Mouse (Mus musculus): Measurements from ENCODE around the gene Lig4.

The Lig4 gene

DNA sequence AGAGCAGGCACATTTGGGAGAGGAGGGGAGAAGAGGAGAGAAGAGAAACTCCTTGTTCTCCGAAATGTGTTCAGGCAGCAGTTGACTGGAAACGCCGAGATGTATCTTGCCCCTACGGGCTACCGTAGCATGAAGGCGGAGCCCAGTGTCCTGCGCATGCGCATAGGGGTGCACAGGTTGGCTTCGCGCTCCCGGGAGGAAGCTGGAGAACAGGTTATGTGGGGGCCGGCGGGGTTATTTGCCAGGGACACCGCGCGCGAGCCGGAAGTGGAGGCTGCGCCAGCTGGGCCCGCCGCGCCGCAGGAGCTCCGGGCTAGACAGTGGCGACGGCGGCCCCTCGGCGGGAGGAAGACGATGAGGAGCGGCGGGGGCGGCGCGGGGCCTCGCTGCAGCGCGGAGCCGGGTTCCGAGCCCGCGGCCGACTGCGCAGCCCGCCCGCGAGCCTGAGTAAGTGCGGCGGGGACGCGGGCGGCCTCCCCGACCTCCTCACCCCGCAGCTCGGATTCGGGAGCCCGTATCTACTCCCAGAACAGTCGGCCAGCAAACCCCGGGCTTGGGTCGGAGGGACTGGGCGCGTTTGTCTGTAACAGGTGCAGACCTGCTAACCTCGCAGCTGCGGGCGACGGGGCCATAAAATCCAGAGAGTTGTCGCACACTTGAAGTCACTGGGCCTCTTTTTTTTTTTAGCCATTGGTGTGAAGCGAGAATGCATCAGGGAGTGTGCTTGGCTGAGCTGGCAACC, at the start of gene Lig4, which contains the start of gene Abhd13:
Gene Lig4 (minus strand): TSS at position 114 of the 742 bp plus-strand sequence.
Gene Abhd13 (plus strand): TSS at position 135 of the 742 bp plus-strand sequence.
- DNase-seq, result peak; percentile 98

DNA sequence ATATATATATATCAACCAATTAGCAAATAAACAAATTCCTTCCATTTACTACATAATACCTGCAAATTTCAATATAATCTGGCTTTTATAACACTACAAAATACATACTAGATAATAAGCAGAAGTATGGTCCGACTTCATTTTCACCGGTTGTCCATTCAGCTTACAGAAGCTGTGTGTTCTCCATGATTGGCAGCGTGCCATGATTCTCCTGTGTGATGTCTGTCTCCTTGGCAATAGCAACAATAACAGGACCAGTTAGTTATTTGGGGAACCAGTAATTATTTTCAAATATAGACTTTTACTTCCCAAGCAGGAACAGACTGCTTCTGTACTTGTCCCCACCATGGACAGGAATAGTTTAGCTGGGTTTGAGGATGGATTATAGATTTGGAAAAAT, 39.7 kb upstream of the Lig4 start:
- peak; percentile 63 for DNase-seq

- no peak for DNase-seq
Observed at GRCm38 (mm10) chr8:10016252-10016651, 38.8 kb upstream of the Lig4 start.

DNA sequence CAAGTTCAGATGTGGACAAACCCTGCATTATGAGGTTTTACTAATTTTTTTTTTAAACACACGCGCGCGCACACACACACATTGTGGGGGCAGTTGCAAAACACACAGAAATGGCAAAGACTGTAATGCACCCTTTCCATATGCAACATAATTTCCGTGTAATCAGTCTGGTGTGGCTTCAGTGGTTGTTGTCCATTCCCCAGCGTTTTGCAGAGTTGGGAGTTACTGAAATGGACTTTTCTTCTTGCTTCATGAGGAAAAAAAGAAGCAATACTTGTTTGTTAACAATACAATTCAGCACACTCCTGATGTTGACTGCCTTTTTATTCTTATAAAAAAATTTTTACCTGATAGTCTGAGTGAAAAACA, 30.2 kb upstream of the Lig4 start:
- no peak for DNase-seq

DNA sequence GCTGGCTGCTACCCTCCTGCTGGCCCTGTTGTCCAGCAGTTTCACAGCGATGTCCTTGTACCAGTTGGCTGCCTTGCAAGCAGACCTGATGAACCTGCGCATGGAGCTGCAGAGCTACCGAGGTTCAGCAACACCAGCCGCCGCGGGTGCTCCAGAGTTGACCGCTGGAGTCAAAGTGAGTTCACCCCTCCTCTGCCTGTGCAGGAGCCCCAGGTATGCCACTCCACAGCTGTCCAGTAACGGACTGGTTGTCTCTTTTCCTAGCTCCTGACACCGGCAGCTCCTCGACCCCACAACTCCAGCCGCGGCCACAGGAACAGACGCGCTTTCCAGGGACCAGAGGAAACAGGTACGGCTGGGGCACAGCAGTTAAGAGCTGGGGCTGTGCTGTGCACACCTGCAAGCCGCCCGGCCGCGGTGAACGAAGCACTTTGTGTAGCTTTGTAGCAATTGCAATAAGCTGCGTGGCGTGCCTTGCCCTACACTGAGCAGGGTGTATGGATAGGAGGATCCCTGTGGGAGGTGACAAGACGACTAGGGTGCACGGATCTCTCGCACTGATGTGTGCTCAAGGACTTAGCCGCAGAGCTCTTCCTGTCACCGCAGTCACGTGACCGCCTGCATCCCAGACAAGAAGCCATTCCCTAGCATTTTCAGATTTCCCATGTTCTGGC, 29.6 kb upstream of the Lig4 start:
- peak; percentile 20 for DNase-seq

GRCm38 (mm10) chr8:10006156-10006985, 28.9 kb upstream of the Lig4 start, which contains the start of gene Tnfsf13b:
Gene Tnfsf13b, plus strand, starts transcription at chr8:10006467.
- DNase-seq, result peak; percentile 3

GRCm38 (mm10) chr8:10004115-10004514, 26.6 kb upstream of the Lig4 start:
- DNase-seq, result no peak

GRCm38 (mm10) chr8:9980188-9980587, 2.7 kb upstream of the Lig4 start:
- no peak for DNase-seq

GRCm38 (mm10) chr8:9979746-9980145, 2.3 kb upstream of the Lig4 start:
- no peak for DNase-seq

DNA sequence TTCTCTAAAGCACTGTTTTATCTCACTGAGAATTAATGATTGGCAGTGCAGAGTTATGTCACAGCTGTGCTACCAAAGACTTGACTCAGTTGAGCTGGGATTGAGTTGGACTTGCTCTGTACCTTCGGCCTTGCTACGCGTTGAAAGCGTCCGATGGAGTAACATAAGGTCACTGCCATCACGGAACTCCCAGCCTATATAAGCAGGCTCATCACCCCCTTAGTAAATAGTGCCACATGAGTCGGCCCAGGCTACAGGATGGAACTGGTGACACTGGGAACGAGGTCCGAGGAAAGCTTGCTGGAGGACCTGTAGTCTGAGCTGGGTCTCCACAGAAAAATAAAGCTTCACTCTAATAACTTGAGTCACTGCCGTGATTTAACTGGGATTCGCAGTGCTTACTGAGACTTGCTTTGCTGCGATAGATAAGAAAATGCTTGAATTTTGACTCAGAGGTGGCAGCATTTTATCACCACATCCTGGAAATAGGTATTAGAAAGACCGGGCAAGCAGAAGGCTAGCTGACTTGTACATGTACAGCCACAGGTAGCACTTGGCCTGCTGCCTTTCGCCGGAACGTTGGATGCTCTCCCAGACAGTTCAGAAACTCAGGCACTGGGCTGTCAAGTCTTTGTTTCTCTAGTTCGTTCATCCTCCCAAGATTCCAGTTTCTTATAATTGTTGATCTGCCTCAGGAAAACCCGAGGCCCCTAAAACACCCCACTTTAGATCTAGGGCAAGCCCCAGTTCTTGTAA, 1.2 kb upstream of the Lig4 start:
- DNase-seq, result no peak

DNA sequence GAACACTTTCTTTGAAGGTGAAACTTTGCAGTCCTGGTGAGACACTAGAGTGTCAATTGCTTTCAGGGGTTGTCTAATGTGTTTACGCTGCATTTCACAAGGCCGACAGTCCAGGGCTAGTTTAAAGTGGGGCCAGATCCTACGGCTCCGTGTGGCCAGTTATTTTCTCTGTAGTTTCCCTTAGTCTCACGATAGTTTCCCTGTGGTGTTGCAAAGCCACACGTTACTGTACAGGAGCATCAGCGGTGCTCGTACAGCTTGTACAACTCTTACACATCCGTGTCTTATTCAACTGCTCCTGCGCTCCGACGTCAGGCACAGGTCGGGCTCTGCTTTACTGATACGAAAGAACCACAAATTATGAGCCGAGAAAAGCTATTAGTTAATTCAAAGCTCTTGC, 470 bp downstream of the Lig4 start:
- DNase-seq, result peak; percentile 4

DNA sequence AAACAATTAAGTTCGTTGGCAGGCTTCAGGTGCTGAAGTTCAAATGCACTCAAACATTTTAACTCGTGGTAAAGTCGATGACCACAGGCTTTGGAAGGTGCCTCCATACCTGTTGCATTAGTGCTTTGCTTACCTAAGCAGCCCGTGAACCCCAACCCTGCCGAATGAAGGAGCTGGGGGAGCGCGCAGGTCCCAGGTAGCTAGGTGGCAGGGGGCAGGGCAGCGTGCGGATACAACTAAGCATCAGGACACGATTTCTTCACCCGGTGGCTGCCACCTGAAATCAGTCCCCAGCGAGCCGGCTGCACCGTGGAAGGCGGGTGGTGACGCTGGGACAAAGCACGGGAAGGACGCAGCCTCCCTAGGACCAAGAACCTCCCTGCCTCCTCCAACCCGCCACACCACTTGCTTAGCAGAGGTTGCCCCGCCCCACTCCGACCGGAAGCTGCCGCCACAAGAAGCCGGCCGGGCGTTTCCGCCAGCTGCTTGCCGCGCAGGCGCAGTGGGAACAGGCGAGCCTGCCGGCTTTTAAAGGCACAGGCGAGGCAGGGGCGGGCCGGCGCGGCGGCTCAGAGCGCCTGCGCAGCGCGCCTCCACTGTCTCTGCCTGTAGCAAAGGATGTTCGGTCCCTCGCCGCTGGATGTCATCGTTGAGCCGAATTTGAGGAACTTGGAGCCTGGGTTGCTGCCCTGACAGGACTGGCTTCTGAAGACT, 1.4 kb downstream of the Lig4 start:
- peak; percentile 95 for DNase-seq

GRCm38 (mm10) chr8:9975276-9975675, 2.2 kb downstream of the Lig4 start:
- DNase-seq, result no peak

GRCm38 (mm10) chr8:9971866-9972265, 5.6 kb downstream of the Lig4 start:
- no peak for DNase-seq

GRCm38 (mm10) chr8:9959919-9960318, 17.6 kb downstream of the Lig4 start:
- DNase-seq, result no peak

GRCm38 (mm10) chr8:9958338-9958737, 19.1 kb downstream of the Lig4 start:
- DNase-seq, result no peak

GRCm38 (mm10) chr8:9949134-9949890, 28.2 kb downstream of the Lig4 start:
- no peak for DNase-seq

GRCm38 (mm10) chr8:9935574-9935973, 41.9 kb downstream of the Lig4 start:
- DNase-seq, result no peak

- DNase-seq, result peak; percentile 20
Observed at GRCm38 (mm10) chr8:9934891-9935565, 42.5 kb downstream of the Lig4 start.

DNA sequence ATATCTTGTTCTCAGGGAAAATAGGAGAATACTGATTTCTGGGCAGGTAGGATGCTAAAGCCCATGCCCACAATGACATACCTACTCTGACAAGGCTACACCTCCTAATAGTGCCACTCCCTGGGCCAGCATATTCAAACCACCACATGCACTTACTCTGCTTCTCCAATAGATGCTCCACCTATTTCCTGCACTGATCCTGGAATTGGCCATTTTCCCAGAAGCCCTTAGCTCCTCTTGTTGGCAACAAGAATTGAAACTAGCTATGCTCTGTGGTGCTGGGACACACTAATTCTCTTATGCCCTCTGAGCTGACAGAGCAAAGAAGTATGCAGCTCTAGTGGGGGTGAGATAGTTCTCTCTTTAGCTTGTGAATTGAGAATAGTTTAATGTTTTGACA, 44.8 kb downstream of the Lig4 start:
- no peak for DNase-seq
